In genomic region chr11:19830280-19831062, GRCm38 (mm10) we compare ENCODE assay signal across 7 mouse cellular contexts.
DNase-seq lines count a peak whose midpoint lies in the region; ATAC-seq and TF ChIP-seq lines count a peak whose summit lies in the region.

No protein-coding gene starts in this region.

- H3K4me2 ChIP-seq in forebrain, embryonic 11.5 days (ENCODE audit: low read depth, low read length, severe bottlenecking), result no peak overlapping the region

- H3K27ac ChIP-seq in forebrain, embryonic 11.5 days (ENCODE audit: low read depth, low read length), result no peak overlapping the region

- TF ChIP-seq POLR2A in brain, embryonic 14.5 days (IDR thresholded peaks at IDR 0.05; ENCODE audit: borderline replicate concordance, extremely low read depth, insufficient read depth, insufficient read length, poor library complexity, severe bottlenecking), result no peak

- H3K9me3 ChIP-seq in forebrain, embryonic 11.5 days (ENCODE audit: control insufficient read depth, low read length), result no peaks in the 10 kb centered on the region
- no peaks in the 10 kb centered on the region for H3K9me3 ChIP-seq in megakaryocyte, embryonic 14.5 days

- no peak; the same call in 1 of the 2 replicates for ATAC-seq in forebrain, embryonic 11.5 days (replicated peaks; ENCODE audit: low FRiP score)

- no peaks in the 10 kb centered on the region; the same call in 1 of the 2 replicates for H3K4me1 ChIP-seq in forebrain, embryonic 11.5 days (replicated peaks; ENCODE audit: control insufficient read depth, insufficient read depth, low read length)
- H3K4me1 ChIP-seq in megakaryocyte, embryonic 14.5 days, result peaks cover 48% of the 10 kb centered on the region

- WGBS in forebrain, embryonic 11.5 days, result 22% methylated on average over 18 of the region's 18 CpGs

- H3K36me3 ChIP-seq in forebrain, embryonic 11.5 days (ENCODE audit: control insufficient read depth, insufficient read depth, low read length), result no peaks in the 10 kb centered on the region
- no peaks in the 10 kb centered on the region for H3K36me3 ChIP-seq in megakaryocyte, embryonic 14.5 days (replicated peaks; ENCODE audit: low read length)

- H3K4me3 ChIP-seq in forebrain, embryonic 11.5 days (ENCODE audit: low read depth, low read length), result no peak overlapping the region
- peak overlapping the region; percentile 76 for H3K4me3 ChIP-seq in megakaryocyte, embryonic 14.5 days (replicated peaks)

- no peak overlapping the region for H3K9ac ChIP-seq in forebrain, embryonic 11.5 days (ENCODE audit: low read length)

- peak; percentile 97 for TF ChIP-seq CTCF in brain, embryonic 14.5 days (IDR thresholded peaks at IDR 0.05; ENCODE audit: borderline replicate concordance, extremely low read depth, insufficient read depth, insufficient read length)

- DNase-seq in MN1 (ENCODE audit: low spot score), result peak; percentile 90
- peak; percentile 89 for DNase-seq in brain, embryonic 14.5 days (ENCODE audit: low read depth)
- peak; percentile 89 for DNase-seq in forebrain, embryonic 11.5 days (ENCODE audit: low spot score)
- peak; percentile 86 for DNase-seq in heart, postnatal 4 days
- DNase-seq in layer of hippocampus, postnatal 10 days (ENCODE audit: low spot score in 2 of 2), result peak; percentile 90 to 92
- peak; percentile 96 for DNase-seq in right cerebral cortex, postnatal 4 days

- H3K27me3 ChIP-seq in forebrain, embryonic 11.5 days (ENCODE audit: control insufficient read depth, insufficient read depth, low read length), result no peaks in the 10 kb centered on the region
- peaks cover 41% of the 10 kb centered on the region for H3K27me3 ChIP-seq in megakaryocyte, embryonic 14.5 days (replicated peaks)
